Mouse (Mus musculus) spleen, adult 2 months (tissue): ENCODE measurements around the gene Acvr2a.

Experiments
- CTCF ChIP-seq: fragments of 200-500 bp; IDR thresholded peaks from 2 replicates; pipeline ENCODE4 v1.5.1; 2011; ENCODE audit warnings: mild to moderate bottlenecking, inconsistent platforms; ENCODE audit not compliant: insufficient read depth, insufficient read length, insufficient replicate concordance; ENCODE audit errors: extremely low read depth
- POLR2A ChIP-seq: fragments of 200-500 bp; IDR thresholded peaks from 2 replicates; pipeline ENCODE4 v1.6.1; 2011; ENCODE audit warnings: low read depth, low read length, inconsistent platforms

DNA sequence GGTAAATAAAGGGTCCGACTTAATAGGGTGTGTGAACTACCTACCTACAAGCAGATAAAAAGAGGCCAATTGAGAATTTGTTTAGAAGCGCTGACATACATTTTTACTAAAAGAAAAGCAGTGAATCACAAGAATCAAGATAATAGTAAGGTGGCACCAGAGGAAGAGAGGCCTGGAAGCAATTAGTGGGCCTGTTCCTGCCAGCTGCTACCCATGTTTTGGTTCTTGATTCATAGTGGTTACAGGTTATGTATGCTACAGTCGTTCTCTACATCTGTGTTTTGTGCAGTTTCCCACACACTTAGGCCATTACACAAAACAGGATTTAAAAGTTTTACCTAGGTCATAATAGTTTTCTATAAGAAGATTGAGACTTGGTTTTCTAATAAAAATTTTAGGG lies 133.9 kb downstream of the Acvr2a start:
- TF ChIP-seq CTCF (no peak), POLR2A (no peak)
